Mouse (Mus musculus) thymus, adult 2 months (tissue): ENCODE measurements around the gene Mroh9. TPM values are rescaled to one million over a fixed set of nuclear protein-coding genes. Genes with fewer than 3 reads are reported as not detected.

ENCODE experiments used
- DNase-seq: peaks from one replicate; pipeline ENCODE4 v3.0.0; 2021
- H3K27ac ChIP-seq: fragments of 200-500 bp; 2 replicates; pipeline ENCODE4 v1.5.1; 2012; ENCODE audit warnings: low read length, control low read depth; ENCODE audit not compliant: control insufficient read depth, insufficient read depth
- H3K27me3 ChIP-seq: fragments of 200-500 bp; 2 replicates; pipeline ENCODE4 v1.6.1; 2012; ENCODE audit warnings: mild to moderate bottlenecking, low read length, moderate library complexity, mixed read lengths; ENCODE audit not compliant: control insufficient read depth, insufficient read depth
- H3K36me3 ChIP-seq: fragments of 200-500 bp; 2 replicates; pipeline ENCODE4 v1.6.1; 2012; ENCODE audit warnings: mild to moderate bottlenecking, low read length, moderate library complexity; ENCODE audit not compliant: control insufficient read depth, insufficient read depth
- H3K4me1 ChIP-seq: fragments of 200-500 bp; replicated peaks from 2 replicates; pipeline ENCODE4 v1.6.1; 2012; ENCODE audit warnings: low read length; ENCODE audit not compliant: control insufficient read depth, insufficient read depth
- H3K4me3 ChIP-seq: fragments of 200-500 bp; 2 replicates; pipeline ENCODE4 v1.5.1; 2012; ENCODE audit warnings: mild to moderate bottlenecking, low read length, control low read depth, moderate library complexity; ENCODE audit not compliant: control insufficient read depth, insufficient read depth
- CTCF ChIP-seq: fragments of 200-500 bp; IDR thresholded peaks from 2 replicates; pipeline ENCODE4 v1.5.1; 2012; ENCODE audit warnings: mild to moderate bottlenecking, control low read depth, low read length, moderate library complexity, borderline replicate concordance; ENCODE audit not compliant: control insufficient read depth, poor library complexity, insufficient read depth; ENCODE audit errors: extremely low read depth
- POLR2A ChIP-seq: fragments of 200-500 bp; IDR thresholded peaks from 2 replicates; pipeline ENCODE4 v1.6.1; 2012; ENCODE audit warnings: mild to moderate bottlenecking, low read length, control low read depth, moderate library complexity; ENCODE audit not compliant: control insufficient read depth, poor library complexity, insufficient read depth; ENCODE audit errors: extremely low read depth
- WGBS: fragments of 180-500 bp; shearing (Covaris S2); methylation state at CpG from one replicate; pipeline ENCODE4 v1.1.7; 2018; 5-methylcytosine and 5-hydroxymethylcytosine counted together
- polyA plus RNA-seq: library from polyadenylated mRNA; depleted of rRNA; stranded (reverse); fragments of >200 nt; gene quantifications from 2 replicates; pipeline ENCODE4 v1.2.3, GENCODE M21; 2012

The Mroh9 gene
- polyA plus RNA-seq, 1 experiment, result not detected

DNA sequence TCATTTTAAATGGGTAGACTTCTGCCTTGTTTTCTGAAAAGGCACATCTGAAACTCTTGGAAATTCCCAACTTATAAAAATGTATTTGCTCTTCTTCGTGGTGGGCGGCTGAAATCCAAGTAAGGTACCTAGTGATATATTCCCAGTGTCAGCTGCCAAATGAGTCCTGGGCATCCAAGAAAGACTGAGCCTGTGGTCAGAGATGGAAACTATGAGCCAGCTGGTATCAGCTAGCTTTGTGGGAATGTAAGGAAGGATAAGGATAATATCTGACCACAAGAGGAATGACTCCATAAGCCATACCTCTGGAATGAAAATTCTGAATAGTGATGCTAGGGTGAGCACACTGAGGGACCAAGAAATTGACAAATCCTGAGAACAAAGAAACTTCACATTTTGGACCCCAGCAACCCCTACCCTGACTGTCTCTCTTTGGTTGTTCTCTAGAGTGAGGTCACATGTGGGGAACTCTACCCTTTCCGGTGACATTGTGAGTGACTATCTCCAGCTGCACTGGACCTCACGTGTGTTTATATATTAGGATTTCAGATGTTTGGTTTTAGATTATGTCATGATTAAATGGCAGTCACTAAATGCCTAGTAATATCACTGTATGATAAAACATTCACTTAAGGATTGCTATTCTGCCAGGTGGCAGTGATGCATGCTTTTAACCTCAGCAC, 27.2 kb upstream of the Mroh9 start:
- Histone ChIP-seq H3K27me3 (no peaks in the 10 kb centered on the region), H3K4me1 (no peaks in the 10 kb centered on the region), H3K36me3 (no peaks in the 10 kb centered on the region), H3K27ac (no peak overlapping the region), H3K4me3 (no peak overlapping the region)
- no peak for DNase-seq
- no peak for TF ChIP-seq CTCF
- TF ChIP-seq POLR2A, result no peak
- WGBS, result 92% methylated on average over 4 of the region's 4 CpGs

DNA sequence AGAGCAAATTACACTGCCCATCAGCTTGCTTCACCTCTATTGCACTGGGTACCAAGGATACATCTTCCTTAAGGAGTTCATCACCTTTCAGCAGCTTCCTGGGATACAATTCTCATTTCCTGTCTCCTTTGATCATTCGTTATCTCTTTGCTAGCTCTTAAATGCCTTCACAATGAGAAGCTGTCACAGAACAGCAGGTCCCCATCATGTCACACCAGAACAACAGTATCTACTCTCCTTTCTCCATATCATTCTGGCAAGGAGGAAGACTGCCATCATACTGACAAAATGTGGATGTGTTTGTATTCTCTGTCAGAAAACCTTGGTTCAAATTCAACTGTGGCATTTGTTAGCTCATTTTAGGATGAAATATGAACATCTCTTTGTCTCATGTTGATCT, 19.5 kb upstream of the Mroh9 start:
- Histone ChIP-seq H3K27me3 (no peaks in the 10 kb centered on the region), H3K4me3 (no peak overlapping the region), H3K4me1 (no peaks in the 10 kb centered on the region), H3K27ac (no peak overlapping the region), H3K36me3 (no peaks in the 10 kb centered on the region)
- no peak for DNase-seq
- WGBS, result 88% methylated on average over 1 of the region's 1 CpGs
- TF ChIP-seq CTCF (no peak), POLR2A (no peak)

DNA sequence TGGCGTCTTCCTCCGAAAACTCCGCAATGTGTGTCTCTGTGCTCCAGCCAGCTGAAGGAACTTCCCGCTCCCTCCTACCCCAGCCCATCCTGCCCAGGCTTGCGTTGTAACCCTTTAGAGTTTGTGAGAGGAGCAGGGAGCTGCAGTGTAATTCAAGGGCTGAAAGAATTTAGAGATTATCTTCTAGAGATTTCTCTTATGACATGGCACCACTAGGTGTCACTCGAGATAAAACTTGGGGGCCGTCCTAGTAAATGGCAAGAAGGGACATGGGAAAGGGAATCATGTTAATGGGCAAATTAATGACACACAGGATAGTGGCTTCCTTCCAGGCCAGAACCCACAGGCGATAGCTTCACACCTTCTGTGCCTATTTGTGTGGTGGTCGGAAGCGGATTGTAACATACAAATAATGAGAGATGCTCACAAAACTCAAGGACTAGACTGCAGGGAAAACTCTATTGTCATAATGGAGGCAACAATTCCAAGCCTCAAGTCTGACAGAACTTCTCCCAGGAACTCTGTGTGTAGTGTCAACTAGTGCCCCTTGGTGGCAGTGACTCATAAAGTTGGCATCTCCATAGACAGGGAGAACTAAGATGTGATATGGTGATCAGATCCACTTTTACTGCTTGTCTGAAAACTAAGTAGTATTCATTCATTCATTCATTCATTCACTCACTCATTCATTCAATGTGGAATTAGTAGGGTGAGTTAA, 6.1 kb upstream of the Mroh9 start:
- no peaks in the 10 kb centered on the region for H3K36me3 ChIP-seq
- TF ChIP-seq CTCF (no peak), POLR2A (no peak)
- DNase-seq, result peak; percentile 4
- no peaks in the 10 kb centered on the region for H3K27me3 ChIP-seq
- H3K4me3 ChIP-seq, result no peak overlapping the region
- 56% methylated on average over 10 of the region's 10 CpGs for WGBS
- no peak overlapping the region for H3K27ac ChIP-seq
- no peaks in the 10 kb centered on the region for H3K4me1 ChIP-seq

DNA sequence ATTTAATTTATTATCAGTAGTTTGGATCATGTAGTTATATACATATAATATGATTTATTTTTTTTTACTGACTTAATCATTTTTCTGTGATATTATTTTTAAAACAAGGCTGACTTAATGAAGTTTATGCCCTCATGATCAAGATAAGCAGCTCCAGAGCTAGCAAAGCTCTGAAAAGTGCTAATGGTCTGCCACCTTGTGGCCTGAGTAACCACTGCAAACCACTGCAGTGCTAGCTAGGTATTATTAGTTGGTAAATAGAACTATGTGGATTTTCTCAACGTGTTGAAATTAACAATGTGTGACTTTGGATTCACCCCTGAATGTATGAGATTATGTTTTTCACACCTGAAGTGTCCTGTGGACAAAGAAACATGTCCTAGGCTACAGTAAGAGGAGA, 15.0 kb downstream of the Mroh9 start:
- Histone ChIP-seq H3K4me1 (no peaks in the 10 kb centered on the region), H3K4me3 (no peak overlapping the region), H3K36me3 (no peaks in the 10 kb centered on the region), H3K27ac (no peak overlapping the region), H3K27me3 (no peaks in the 10 kb centered on the region)
- DNase-seq, result no peak
- 4% methylated on average over 1 of the region's 1 CpGs for WGBS
- TF ChIP-seq POLR2A (no peak), CTCF (no peak)

DNA sequence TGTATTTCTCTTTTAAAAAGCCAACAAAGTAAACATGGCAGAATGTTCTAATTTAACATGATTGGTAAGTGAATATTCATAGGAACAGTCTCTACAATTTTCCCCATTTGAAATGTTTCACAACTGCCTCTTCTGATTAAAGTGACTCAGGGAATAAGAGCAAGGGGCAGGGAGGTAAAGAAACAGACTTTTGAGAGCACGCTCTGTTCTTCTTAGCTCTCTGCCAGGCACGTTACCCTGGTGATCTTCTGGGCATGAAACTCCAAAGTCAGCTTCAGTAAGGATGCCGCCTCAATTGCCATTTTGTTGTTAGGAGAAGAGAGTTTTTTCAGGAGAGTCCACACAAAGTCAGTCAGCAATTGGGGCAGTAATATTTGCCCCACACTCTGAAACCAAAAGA, 25.1 kb downstream of the Mroh9 start:
- no peak for TF ChIP-seq CTCF
- TF ChIP-seq POLR2A, result no peak
- 92% methylated on average over 3 of the region's 3 CpGs for WGBS
- H3K4me1 ChIP-seq, result no peaks in the 10 kb centered on the region

DNA sequence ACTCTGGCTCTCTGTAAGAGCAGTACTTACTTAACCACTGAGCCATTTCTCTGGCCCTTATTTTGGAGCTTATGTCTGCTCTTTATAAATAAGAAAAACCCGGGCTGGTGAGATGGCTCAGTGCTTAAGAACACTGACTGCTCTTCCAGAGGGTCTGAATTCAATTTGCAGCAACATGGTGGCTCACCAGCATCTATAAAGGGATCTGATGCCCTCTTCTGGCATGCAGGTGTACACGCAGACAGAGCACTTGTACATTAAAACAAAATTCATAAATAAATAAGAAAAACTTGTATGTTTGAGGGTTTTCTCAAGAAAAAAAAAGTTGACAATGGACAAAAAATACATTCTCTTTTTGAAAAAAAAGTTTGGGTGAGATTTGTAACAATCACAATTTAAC, 28.1 kb downstream of the Mroh9 start:
- WGBS, result 54% methylated on average over 2 of the region's 2 CpGs
- DNase-seq, result no peak
- H3K36me3 ChIP-seq, result no peaks in the 10 kb centered on the region
- no peaks in the 10 kb centered on the region for H3K4me1 ChIP-seq
- H3K27me3 ChIP-seq, result no peaks in the 10 kb centered on the region
- no peak overlapping the region for H3K4me3 ChIP-seq
- TF ChIP-seq CTCF (no peak), POLR2A (no peak)
- no peak overlapping the region for H3K27ac ChIP-seq

More for the DNA sequence above, 25.1 kb downstream of the Mroh9 start:
- no peak overlapping the region for H3K27ac ChIP-seq
- no peak for DNase-seq
- no peaks in the 10 kb centered on the region for H3K36me3 ChIP-seq
- no peak overlapping the region for H3K4me3 ChIP-seq
- H3K27me3 ChIP-seq, result no peaks in the 10 kb centered on the region

DNA sequence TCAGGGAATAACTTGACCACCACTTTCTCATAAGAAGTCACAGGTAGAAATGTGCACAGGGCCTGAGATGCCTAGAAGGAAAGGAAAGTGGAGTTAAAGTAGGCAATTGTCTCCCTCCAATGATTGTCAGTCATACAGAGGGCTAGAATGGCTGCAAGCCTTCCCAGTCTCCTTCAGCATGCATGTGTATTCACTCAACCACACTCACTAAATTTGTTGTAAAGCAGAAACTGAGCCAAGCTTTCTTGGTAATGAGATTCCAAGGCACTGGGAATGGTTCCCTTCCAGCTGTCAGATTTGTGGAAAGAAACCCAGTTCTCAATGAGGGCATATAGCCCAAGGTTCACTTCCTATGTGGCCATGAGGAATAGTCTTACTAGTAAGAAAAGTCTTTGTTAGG, 29.8 kb downstream of the Mroh9 start:
- H3K27me3 ChIP-seq, result no peaks in the 10 kb centered on the region
- DNase-seq, result no peak
- no peak overlapping the region for H3K4me3 ChIP-seq
- no peak for TF ChIP-seq CTCF
- TF ChIP-seq POLR2A, result no peak
- no peaks in the 10 kb centered on the region for H3K36me3 ChIP-seq
- no peak overlapping the region for H3K27ac ChIP-seq
- no peaks in the 10 kb centered on the region for H3K4me1 ChIP-seq
